Mouse (Mus musculus): ENCODE results near the gene Grik4.

DNA sequence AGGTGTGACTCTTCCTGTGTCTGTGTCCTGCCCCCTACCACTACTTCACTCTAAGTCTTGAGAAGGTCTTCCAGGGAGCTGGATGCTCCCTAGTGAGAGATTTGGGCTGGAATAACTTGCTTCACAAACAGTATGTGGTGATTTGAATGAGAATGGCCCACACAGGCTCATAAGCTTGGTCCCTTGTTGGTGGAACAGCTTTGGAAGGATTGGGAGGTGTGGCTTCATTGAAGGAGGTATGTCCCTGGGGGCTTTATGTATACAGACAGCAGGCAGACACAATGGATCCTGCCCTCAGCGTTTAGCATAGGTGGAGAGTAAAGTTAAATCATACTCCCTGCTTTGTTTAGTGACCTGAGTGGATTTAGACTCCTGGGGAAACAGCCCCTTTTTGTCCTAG lies 282.8 kb downstream of the Grik4 start:
- TF ChIP-seq MAZ (IDR thresholded peaks at IDR 0.05; ENCODE audit: low read depth, low read length) (no peak), NRF1 (IDR thresholded peaks at IDR 0.05; ENCODE audit: low read depth, low read length) (no peak), RAD21 (IDR thresholded peaks at IDR 0.05; ENCODE audit: low read depth, low read length) (no peak), POLR2AphosphoS2 (IDR thresholded peaks at IDR 0.05; ENCODE audit: low read depth, low read length) (no peak), POLR2A (IDR thresholded peaks at IDR 0.05; ENCODE audit: low read depth, low read length) (no peak), MAX (IDR thresholded peaks at IDR 0.05; ENCODE audit: low read length) (no peak), CTCF (conservative IDR thresholded peaks at IDR 0.05 in 1 of 2, IDR thresholded peaks at IDR 0.05 in 1 of 2; ENCODE audit: low read depth in 2 of 2, low read length in 2 of 2) (no peak), NELFE (IDR thresholded peaks at IDR 0.05; ENCODE audit: low read depth, low read length) (no peak), E2F4 (IDR thresholded peaks at IDR 0.05; ENCODE audit: insufficient replicate concordance, low read depth, low read length) (no peak), ZMIZ1 (IDR thresholded peaks at IDR 0.05; ENCODE audit: low read depth, low read length) (no peak), EP300 (IDR thresholded peaks at IDR 0.05; ENCODE audit: low read length) (no peak), MYC (IDR thresholded peaks at IDR 0.05; ENCODE audit: low read depth, low read length) (no peak)

Measured in CH12.LX (cell line).